Mouse (Mus musculus) limb, embryonic 14.5 days (tissue): ENCODE results near the gene Cfap45. TPM values are rescaled to one million over a fixed set of nuclear protein-coding genes. Genes with fewer than 3 reads are reported as not detected.

ENCODE experiments used
- ATAC-seq: fragments of 200-750 bp; cut with Nextera tagmentation; 2 replicates; pipeline ENCODE4 v1.8.0; 2017; ENCODE audit warnings: low read depth, moderate number of reproducible peaks, moderate TSS enrichment; ENCODE audit not compliant: low FRiP score
- DNase-seq: peaks from one replicate; pipeline ENCODE4 v3.0.0-alpha.2; 2015; ENCODE audit warnings: low spot score
- H3K27ac ChIP-seq: fragments of 300-500 bp; sonication (generic); replicated peaks from 2 replicates; pipeline ENCODE4 v1.5.1; 2014; ENCODE audit warnings: low read depth, mild to moderate bottlenecking, low read length, moderate library complexity, mixed read lengths
- H3K27me3 ChIP-seq: fragments of 300-500 bp; sonication (generic); 2 replicates; pipeline ENCODE4 v1.6.1; 2014; ENCODE audit warnings: low read length, mixed read lengths; ENCODE audit not compliant: control insufficient read depth, insufficient read depth
- H3K36me3 ChIP-seq: fragments of 300-500 bp; sonication (generic); 2 replicates; pipeline ENCODE4 v1.6.1; 2014; ENCODE audit warnings: mild to moderate bottlenecking, low read length, moderate library complexity, mixed read lengths; ENCODE audit not compliant: control insufficient read depth, insufficient read depth
- H3K4me1 ChIP-seq: fragments of 300-500 bp; sonication (generic); 2 replicates; pipeline ENCODE4 v1.6.1; 2014; ENCODE audit warnings: antibody characterized with exemption, low read length, mixed read lengths; ENCODE audit not compliant: control insufficient read depth, insufficient read depth
- H3K4me2 ChIP-seq: fragments of 300-500 bp; sonication (generic); replicated peaks from 2 replicates; pipeline ENCODE4 v1.6.1; 2014; ENCODE audit warnings: low read depth, mild to moderate bottlenecking, low read length, moderate library complexity; ENCODE audit not compliant: severe bottlenecking
- H3K4me3 ChIP-seq: fragments of 300-500 bp; sonication (generic); replicated peaks from 2 replicates; pipeline ENCODE4 v1.5.1; 2014; ENCODE audit warnings: low read length
- H3K9ac ChIP-seq: fragments of 300-500 bp; sonication (generic); 2 replicates; pipeline ENCODE4 v1.6.1; 2014; ENCODE audit warnings: mild to moderate bottlenecking, low read depth, low read length, moderate library complexity; ENCODE audit not compliant: severe bottlenecking
- H3K9me3 ChIP-seq: fragments of 300-500 bp; sonication (generic); 2 replicates; pipeline ENCODE4 v1.6.1; 2016; ENCODE audit warnings: low read length; ENCODE audit not compliant: control insufficient read depth
- POLR2A ChIP-seq: fragments of 200-500 bp; IDR thresholded peaks from 2 replicates; pipeline ENCODE4 v1.8.0; 2012; ENCODE audit warnings: inconsistent platforms, mild to moderate bottlenecking, moderate library complexity, borderline replicate concordance; ENCODE audit not compliant: insufficient read depth, insufficient read length; ENCODE audit errors: extremely low read depth
- WGBS: fragments of 180-500 bp; shearing (Covaris S2); extraction: QIAGEN DNeasy Blood & Tissue Kit; methylation state at CpG from one replicate; pipeline ENCODE4 v1.1.7; 2014; 5-methylcytosine and 5-hydroxymethylcytosine counted together
- polyA plus RNA-seq, 2 experiments: library from polyadenylated mRNA; depleted of rRNA in 1 of 2; stranded (reverse) in 1 of 2; unstranded in 1 of 2; fragments of >200 nt; fragmentation: Nextera tagmentation in 1 of 2; extraction: Ambion mirVana in 1 of 2; gene quantifications; 2 replicates each; pipeline versions ENCODE4 v1.2.1 to v1.2.3; 2012 to 2014

The Cfap45 gene
- polyA plus RNA-seq, 2 experiments: 0.98 to 1.3 TPM

DNA sequence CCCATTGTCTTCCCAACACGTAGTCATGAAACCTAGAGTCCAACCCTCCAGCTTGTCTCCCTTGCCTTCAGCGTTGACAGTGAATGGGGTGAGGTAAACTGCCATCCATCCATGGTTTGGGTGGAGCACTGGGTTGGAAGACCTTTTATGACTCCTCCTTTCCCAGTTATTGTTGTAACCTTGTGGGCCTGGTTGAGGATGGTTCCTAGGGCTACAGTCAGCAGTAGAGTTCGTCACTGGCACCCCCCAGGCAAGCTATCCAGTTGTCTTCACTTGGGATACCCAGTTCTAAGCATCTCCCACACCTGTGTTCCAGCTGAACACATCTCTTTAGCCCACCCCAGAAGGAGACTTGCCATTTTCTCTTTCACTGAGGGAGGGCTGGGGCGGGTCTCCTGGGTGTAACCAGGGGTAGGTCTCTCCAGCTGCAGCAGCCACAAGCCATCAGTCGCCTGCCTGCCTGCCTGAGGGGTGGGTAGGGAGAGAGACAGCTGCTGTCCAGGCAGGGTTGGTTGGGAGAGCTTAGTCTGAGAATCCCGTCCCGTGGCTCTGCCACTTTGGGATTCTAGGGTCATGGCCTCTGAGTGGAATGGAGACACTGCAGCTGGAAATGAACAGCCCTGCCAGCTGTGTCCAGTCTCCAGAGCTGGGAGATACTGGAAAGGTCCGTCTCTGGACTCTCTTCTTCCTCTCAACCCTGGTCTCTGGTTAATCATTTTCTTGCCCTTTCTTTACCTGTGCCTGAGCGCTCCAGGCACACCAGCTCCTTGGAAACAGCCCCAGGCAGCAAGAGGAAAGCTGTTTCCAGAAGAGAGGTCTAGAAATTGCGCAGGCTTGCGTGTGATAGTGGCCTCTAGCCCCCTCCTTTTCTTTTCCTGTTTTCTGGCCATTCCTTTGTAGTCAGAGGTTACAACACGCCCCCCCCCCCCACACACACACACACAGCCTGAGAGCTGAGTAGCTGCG lies 18.2 kb upstream of the Cfap45 start:
- H3K9ac ChIP-seq: peak overlapping the region; percentile 25; the same call in 1 of the 2 replicates
- 32% methylated on average over 13 of the region's 13 CpGs for WGBS
- H3K27me3 ChIP-seq: 0 out of 2 replicates have a peak, but pooled peaks cover 5% of the 10 kb centered on the region
- TF ChIP-seq POLR2A: no peak
- 0 out of 2 replicates have a peak overlapping the region, but pooled peaks have one; percentile 33 for H3K27ac ChIP-seq
- ATAC-seq: 0 out of 2 replicates have a peak, but pooled peaks have one; percentile 6
- peaks cover 38% of the 10 kb centered on the region for H3K4me1 ChIP-seq
- H3K4me2 ChIP-seq: peak overlapping the region; percentile 71
- H3K36me3 ChIP-seq: peaks cover 16% of the 10 kb centered on the region; the same call in 1 of the 2 replicates
- no peak for DNase-seq
- H3K9me3 ChIP-seq: no peaks in the 10 kb centered on the region
- peak overlapping the region; percentile 10; the same call in 1 of the 2 replicates for H3K4me3 ChIP-seq

DNA sequence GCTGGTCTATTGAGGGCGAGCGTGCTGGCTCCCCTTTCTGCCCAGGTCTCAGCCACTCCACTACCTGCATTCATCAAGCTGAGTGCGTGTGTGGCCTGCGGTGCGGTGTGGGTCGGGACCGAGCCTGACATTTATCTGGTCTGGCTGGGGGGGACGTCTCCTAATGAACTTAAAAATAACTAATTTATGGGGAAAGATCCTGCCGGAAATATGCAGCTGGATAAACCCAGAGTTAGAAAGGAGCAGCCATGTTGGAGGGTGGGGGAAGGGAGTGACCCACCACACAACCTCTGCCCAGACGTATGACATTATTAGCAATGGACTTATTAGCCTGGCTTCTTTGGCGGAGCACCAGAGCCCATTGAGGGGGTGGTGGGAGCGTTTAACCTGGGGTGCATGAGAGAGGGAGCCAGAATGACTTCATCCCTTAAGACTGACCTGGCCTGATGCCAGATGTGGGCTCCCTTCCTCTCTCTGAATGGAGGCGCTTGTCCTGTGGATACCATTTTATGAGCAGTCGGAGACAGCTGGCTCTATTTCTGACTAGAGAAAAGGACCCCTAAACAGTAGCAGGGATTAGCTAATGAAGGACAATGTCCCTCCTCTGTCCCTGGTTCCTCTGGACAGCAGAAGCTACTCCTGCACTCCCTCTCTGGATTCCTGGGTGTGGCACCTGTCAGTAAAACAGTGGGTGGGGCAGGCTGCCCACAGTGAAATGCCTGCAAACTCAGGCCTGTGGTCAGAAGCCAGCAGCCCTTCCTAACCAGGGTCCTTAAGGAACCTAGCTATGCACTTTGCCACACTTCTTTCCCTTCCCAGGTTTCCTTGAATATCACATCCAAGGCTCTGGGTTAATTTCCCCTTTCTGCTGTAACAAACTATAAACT lies 17.2 kb upstream of the Cfap45 start:
- Histone ChIP-seq H3K9me3 (no peaks in the 10 kb centered on the region), H3K4me1 (peaks cover 38% of the 10 kb centered on the region), H3K4me2 (peak overlapping the region; percentile 71), H3K4me3 (peak overlapping the region; percentile 10), H3K27ac (peak overlapping the region; percentile 43; the same call in 1 of the 2 replicates), H3K27me3 (0 out of 2 replicates have a peak, but pooled peaks cover 5% of the 10 kb centered on the region), H3K36me3 (peaks cover 7% of the 10 kb centered on the region; the same call in 1 of the 2 replicates), H3K9ac (peak overlapping the region; percentile 25; the same call in 1 of the 2 replicates)
- ATAC-seq (peak; percentile 8; the same call in 1 of the 2 replicates), DNase-seq (peak; percentile 75)
- WGBS: 30% methylated on average over 14 of the region's 14 CpGs
- no peak for TF ChIP-seq POLR2A

GRCm38 (mm10) chr1:172504756-172505155 lies 15.8 kb upstream of the Cfap45 start:
- H3K4me3 ChIP-seq: no peak overlapping the region
- no peak overlapping the region for H3K27ac ChIP-seq
- ATAC-seq (no peak), DNase-seq (no peak)
- 73% methylated on average over 8 of the region's 8 CpGs for WGBS
- peaks cover 38% of the 10 kb centered on the region for H3K4me1 ChIP-seq
- H3K4me2 ChIP-seq: no peak overlapping the region
- peaks cover 5% of the 10 kb centered on the region; the same call in 1 of the 2 replicates for H3K36me3 ChIP-seq
- H3K9ac ChIP-seq: no peak overlapping the region
- 0 out of 2 replicates have a peak, but pooled peaks cover 5% of the 10 kb centered on the region for H3K27me3 ChIP-seq
- H3K9me3 ChIP-seq: no peaks in the 10 kb centered on the region
- TF ChIP-seq POLR2A: no peak

- Histone ChIP-seq H3K9ac (no peak overlapping the region), H3K4me3 (no peak overlapping the region), H3K27ac (no peak overlapping the region), H3K4me1 (peaks cover 29% of the 10 kb centered on the region), H3K4me2 (no peak overlapping the region), H3K9me3 (no peaks in the 10 kb centered on the region), H3K36me3 (peaks cover 5% of the 10 kb centered on the region; the same call in 1 of the 2 replicates), H3K27me3 (no peaks in the 10 kb centered on the region)
- peak; percentile 48 for DNase-seq
- TF ChIP-seq POLR2A: no peak
- 39% methylated on average over 5 of the region's 5 CpGs for WGBS
- peak; percentile 21; the same call in 1 of the 2 replicates for ATAC-seq
Observed at GRCm38 (mm10) chr1:172507001-172507400, 13.6 kb upstream of the Cfap45 start.
